Mouse (Mus musculus) embryonic facial prominence, embryonic 11.5 days (tissue): ENCODE data around the gene H2-Q4. TPM values are rescaled to one million over a fixed set of nuclear protein-coding genes. Genes with fewer than 3 reads are reported as not detected.

Source experiments
- polyA plus RNA-seq: library from polyadenylated mRNA; unstranded; fragments of >200 nt; fragmentation: Nextera tagmentation; extraction: Ambion mirVana; gene quantifications from 2 replicates; pipeline ENCODE4 v1.2.1, GENCODE M21; 2014

Gene H2-Q4
- polyA plus RNA-seq, 1 experiment from 2014 or later = 1.1 TPM

Other genes with a start within 250 kb of the H2-Q4 start
- gene Apom, start 247.6 kb upstream of the H2-Q4 start, polyA plus RNA-seq = 0.49 and 0.64 TPM in 2 replicates
- 87.8 and 101 TPM in 2 replicates for gene Bag6, start 244.4 kb upstream of the H2-Q4 start, polyA plus RNA-seq
- 131 and 144 TPM in 2 replicates for gene Prrc2a, start 214.7 kb upstream of the H2-Q4 start, polyA plus RNA-seq
- gene Aif1, start 203.5 kb upstream of the H2-Q4 start, polyA plus RNA-seq = 6.1 and 7.9 TPM in 2 replicates
- gene Lst1, start 191.2 kb upstream of the H2-Q4 start, polyA plus RNA-seq = 3.8 and 6.1 TPM in 2 replicates
- 0.32 and 0.48 TPM in 2 replicates for gene Ltb, start 185.2 kb upstream of the H2-Q4 start, polyA plus RNA-seq
- not detected in 2 replicates for gene Tnf, start 177.6 kb upstream of the H2-Q4 start, polyA plus RNA-seq
- not detected in 2 replicates for gene Lta, start 174.3 kb upstream of the H2-Q4 start, polyA plus RNA-seq
- not detected in 2 replicates for gene Gm16181, start 158.8 kb upstream of the H2-Q4 start, polyA plus RNA-seq
- 6.2 and 7.9 TPM in 2 replicates for gene Atp6v1g2, start 146.0 kb upstream of the H2-Q4 start, polyA plus RNA-seq
- gene Nfkbil1, start 143.8 kb upstream of the H2-Q4 start, polyA plus RNA-seq = 3.1 and 4.0 TPM in 2 replicates
- 664 and 669 TPM in 2 replicates for gene Ddx39b, start 137.9 kb upstream of the H2-Q4 start, polyA plus RNA-seq
- 18.8 and 24.0 TPM in 2 replicates for gene H2-D1, start 116.9 kb upstream of the H2-Q4 start, polyA plus RNA-seq
- 0.08 TPM in 1 of 2 replicates, not detected in the other for gene H2-Q1, start 59.2 kb upstream of the H2-Q4 start, polyA plus RNA-seq
- gene H2-Q2, start 37.4 kb upstream of the H2-Q4 start, polyA plus RNA-seq = 0.69 and 0.86 TPM in 2 replicates
- 0.74 and 1.0 TPM in 2 replicates for gene H2-Q6, start 45.2 kb downstream of the H2-Q4 start, polyA plus RNA-seq
- gene H2-Q7, start 59.5 kb downstream of the H2-Q4 start, polyA plus RNA-seq = 8.4 and 8.8 TPM in 2 replicates
- gene H2-Q10, start 90.5 kb downstream of the H2-Q4 start, polyA plus RNA-seq = 0.18 TPM in 2 replicates
- 0.15 TPM in 1 of 2 replicates, not detected in the other for gene Pou5f1, start 126.4 kb downstream of the H2-Q4 start, polyA plus RNA-seq
- 59.0 and 62.2 TPM in 2 replicates for gene Tcf19, start 137.2 kb downstream of the H2-Q4 start, polyA plus RNA-seq
- gene Cchcr1, start 137.5 kb downstream of the H2-Q4 start, polyA plus RNA-seq = 11.4 and 11.8 TPM in 2 replicates
- gene Psors1c2, start 153.6 kb downstream of the H2-Q4 start, polyA plus RNA-seq = 0.60 and 1.0 TPM in 2 replicates
- not detected in 2 replicates for gene Cdsn, start 172.5 kb downstream of the H2-Q4 start, polyA plus RNA-seq
- gene 2300002M23Rik, start 187.8 kb downstream of the H2-Q4 start, polyA plus RNA-seq = not detected in 2 replicates
- not detected in 2 replicates for gene Sfta2, start 221.9 kb downstream of the H2-Q4 start, polyA plus RNA-seq
- not detected in 2 replicates for gene Gm9573, start 247.0 kb downstream of the H2-Q4 start, polyA plus RNA-seq